Mouse (Mus musculus): ENCODE measurements around the gene Gm29609.
A peak's percentile ranks its signal among the peaks of the same experiment; 100 is the strongest.

Gm29609 gene

GRCm38 (mm10) chr5:31179766-31180630 is at the start of gene Gm29609, which contains the start of gene Gtf3c2:
Gene Gm29609 (minus strand): TSS chr5:31179911.
Gene Gtf3c2 (minus strand): TSS chr5:31180144.
- no peaks in the 10 kb centered on the region for H3K27me3 ChIP-seq (ENCODE audit: insufficient read depth, low read length)
- no peak for TF ChIP-seq POU5F1 (IDR thresholded peaks at IDR 0.05; ENCODE audit: borderline replicate concordance, low read length)
- TF ChIP-seq CTCF (conservative IDR thresholded peaks at IDR 0.05; ENCODE audit: low read length) = no peak
- TF ChIP-seq NANOG (IDR thresholded peaks at IDR 0.05; ENCODE audit: borderline replicate concordance, low read length) = no peak

GRCm38 (mm10) chr5:31226641-31227040 is 46.9 kb upstream of the Gm29609 start:
- peaks cover 11% of the 10 kb centered on the region for H3K27me3 ChIP-seq (ENCODE audit: insufficient read depth, low read length)
- no peaks in the 10 kb centered on the region for H3K36me3 ChIP-seq (ENCODE audit: insufficient read depth, low read length)
- no peak overlapping the region for H3K4me3 ChIP-seq (replicated peaks; ENCODE audit: low read length)
- H3K9me3 ChIP-seq (ENCODE audit: low read length) = no peaks in the 10 kb centered on the region
- TF ChIP-seq NANOG (IDR thresholded peaks at IDR 0.05; ENCODE audit: borderline replicate concordance, low read length) (no peak), CTCF (conservative IDR thresholded peaks at IDR 0.05; ENCODE audit: low read length) (no peak), POU5F1 (IDR thresholded peaks at IDR 0.05; ENCODE audit: borderline replicate concordance, low read length) (no peak)
- H3K4me1 ChIP-seq (replicated peaks; ENCODE audit: low read depth, low read length) = peaks cover 6% of the 10 kb centered on the region

More at GRCm38 (mm10) chr5:31179766-31180630, at the start of gene Gm29609, which contains the start of gene Gtf3c2:
- Histone ChIP-seq H3K4me3 (replicated peaks; ENCODE audit: low read length) (peak within 1 kb of the TSS; percentile 100), H3K9me3 (ENCODE audit: low read length) (no peaks in the 10 kb centered on the region), H3K4me1 (replicated peaks; ENCODE audit: low read depth, low read length) (peaks cover 56% of the 10 kb centered on the region), H3K36me3 (ENCODE audit: insufficient read depth, low read length) (peaks cover 28% of the 10 kb centered on the region)

- no peak overlapping the region for H3K4me3 ChIP-seq (replicated peaks; ENCODE audit: low read length)
- TF ChIP-seq POU5F1 (IDR thresholded peaks at IDR 0.05; ENCODE audit: borderline replicate concordance, low read length) (no peak), CTCF (conservative IDR thresholded peaks at IDR 0.05; ENCODE audit: low read length) (no peak), NANOG (IDR thresholded peaks at IDR 0.05; ENCODE audit: borderline replicate concordance, low read length) (no peak)
- H3K4me1 ChIP-seq (replicated peaks; ENCODE audit: low read depth, low read length) = peaks cover 22% of the 10 kb centered on the region
- peaks cover 2% of the 10 kb centered on the region; the same call in 1 of the 2 replicates for H3K27me3 ChIP-seq (ENCODE audit: insufficient read depth, low read length)
- no peaks in the 10 kb centered on the region for H3K36me3 ChIP-seq (ENCODE audit: insufficient read depth, low read length)
- no peaks in the 10 kb centered on the region for H3K9me3 ChIP-seq (ENCODE audit: low read length)
Measured at GRCm38 (mm10) chr5:31222696-31223095, 43.0 kb upstream of the Gm29609 start.

GRCm38 (mm10) chr5:31221304-31221945 is 41.7 kb upstream of the Gm29609 start:
- Histone ChIP-seq H3K36me3 (ENCODE audit: insufficient read depth, low read length) (0 out of 2 replicates have a peak, but pooled peaks cover 2% of the 10 kb centered on the region), H3K4me1 (replicated peaks; ENCODE audit: low read depth, low read length) (peaks cover 27% of the 10 kb centered on the region), H3K27me3 (ENCODE audit: insufficient read depth, low read length) (no peaks in the 10 kb centered on the region), H3K4me3 (replicated peaks; ENCODE audit: low read length) (peak overlapping the region; percentile 100), H3K9me3 (ENCODE audit: low read length) (no peaks in the 10 kb centered on the region)
- peak; percentile 32; the same call in 1 of the 2 replicates for TF ChIP-seq CTCF (conservative IDR thresholded peaks at IDR 0.05; ENCODE audit: low read length)
- TF ChIP-seq NANOG (IDR thresholded peaks at IDR 0.05; ENCODE audit: borderline replicate concordance, low read length) = no peak

- no peak for TF ChIP-seq CTCF (conservative IDR thresholded peaks at IDR 0.05; ENCODE audit: low read length)
- Histone ChIP-seq H3K36me3 (ENCODE audit: insufficient read depth, low read length) (peaks cover 9% of the 10 kb centered on the region; the same call in 1 of the 2 replicates), H3K4me3 (replicated peaks; ENCODE audit: low read length) (peak within 1 kb of the TSS; percentile 100), H3K4me1 (replicated peaks; ENCODE audit: low read depth, low read length) (peaks cover 31% of the 10 kb centered on the region), H3K9me3 (ENCODE audit: low read length) (no peaks in the 10 kb centered on the region), H3K27me3 (ENCODE audit: insufficient read depth, low read length) (no peaks in the 10 kb centered on the region)
Measured at GRCm38 (mm10) chr5:31220448-31221303, 41.0 kb upstream of the Gm29609 start, which contains the start of gene Ppm1g. Gene Ppm1g (minus strand): TSS chr5:31220687.

GRCm38 (mm10) chr5:31219911-31220447 is 40.3 kb upstream of the Gm29609 start:
- Histone ChIP-seq H3K36me3 (ENCODE audit: insufficient read depth, low read length) (peaks cover 13% of the 10 kb centered on the region; the same call in 1 of the 2 replicates), H3K27me3 (ENCODE audit: insufficient read depth, low read length) (no peaks in the 10 kb centered on the region), H3K9me3 (ENCODE audit: low read length) (no peaks in the 10 kb centered on the region), H3K4me1 (replicated peaks; ENCODE audit: low read depth, low read length) (peaks cover 35% of the 10 kb centered on the region), H3K4me3 (replicated peaks; ENCODE audit: low read length) (peak overlapping the region; percentile 100)
- no peak for TF ChIP-seq POU5F1 (IDR thresholded peaks at IDR 0.05; ENCODE audit: borderline replicate concordance, low read length)

- Histone ChIP-seq H3K9me3 (ENCODE audit: low read length) (no peaks in the 10 kb centered on the region), H3K36me3 (ENCODE audit: insufficient read depth, low read length) (peaks cover 14% of the 10 kb centered on the region; the same call in 1 of the 2 replicates), H3K4me1 (replicated peaks; ENCODE audit: low read depth, low read length) (peaks cover 39% of the 10 kb centered on the region), H3K27me3 (ENCODE audit: insufficient read depth, low read length) (no peaks in the 10 kb centered on the region), H3K4me3 (replicated peaks; ENCODE audit: low read length) (peak overlapping the region; percentile 100)
- TF ChIP-seq NANOG (IDR thresholded peaks at IDR 0.05; ENCODE audit: borderline replicate concordance, low read length) = no peak
- no peak for TF ChIP-seq POU5F1 (IDR thresholded peaks at IDR 0.05; ENCODE audit: borderline replicate concordance, low read length)
- TF ChIP-seq CTCF (conservative IDR thresholded peaks at IDR 0.05; ENCODE audit: low read length) = no peak
Measured at GRCm38 (mm10) chr5:31219474-31219873, 39.8 kb upstream of the Gm29609 start.

All from E14TG2a.4 (cell line).